ENCODE assay signal across 8 mouse cellular contexts in genomic region chr5:113503276-113503675, GRCm38 (mm10). TPM values are rescaled to one million over a fixed set of nuclear protein-coding genes. Genes with fewer than 3 reads are reported as not detected.
DNase-seq lines count a peak whose midpoint lies in the region; ATAC-seq lines count a peak whose summit lies in the region.

No protein-coding gene starts in this region.

- 8% methylated on average over 10 of the region's 10 CpGs for WGBS in heart, embryonic 15.5 days
- 6% methylated on average over 10 of the region's 10 CpGs for WGBS in hindbrain, embryonic 14.5 days
- WGBS in neural tube, embryonic 13.5 days, result 6% methylated on average over 10 of the region's 10 CpGs

- DNase-seq in heart, adult 9 months (ENCODE audit: low spot score in 2 of 2), result no peak
- peak; percentile 71 for DNase-seq in embryo, embryonic 11 days
- no peak for DNase-seq in hindbrain, embryonic 14.5 days (ENCODE audit: low spot score)
- no peak for DNase-seq in adrenal gland, postnatal 25 days
- no peak for DNase-seq in lung, postnatal 10 days
- no peak for DNase-seq in gastrocnemius, postnatal 4 days (ENCODE audit: low spot score in 2 of 2)

- no peak overlapping the region for H3K9ac ChIP-seq in heart, embryonic 15.5 days
- peak overlapping the region; percentile 2; the same call in 1 of the 2 replicates for H3K9ac ChIP-seq in hindbrain, embryonic 14.5 days
- H3K9ac ChIP-seq in neural tube, embryonic 13.5 days, result peak overlapping the region; percentile 54

- H3K4me3 ChIP-seq in heart, embryonic 15.5 days, result 0 out of 2 replicates have a peak overlapping the region, but pooled peaks have one; percentile 4
- no peak overlapping the region for H3K4me3 ChIP-seq in hindbrain, embryonic 14.5 days (replicated peaks; ENCODE audit: low read length)
- no peak overlapping the region for H3K4me3 ChIP-seq in neural tube, embryonic 13.5 days

- peak overlapping the region; percentile 50 for H3K4me2 ChIP-seq in heart, embryonic 15.5 days
- no peak overlapping the region; the same call in 1 of the 2 replicates for H3K4me2 ChIP-seq in hindbrain, embryonic 14.5 days (replicated peaks)
- peak overlapping the region; percentile 26 for H3K4me2 ChIP-seq in neural tube, embryonic 13.5 days

- peak; percentile 59 for ATAC-seq in heart, embryonic 15.5 days (replicated peaks; ENCODE audit: insufficient number of reproducible peaks, insufficient read depth, low FRiP score, low read depth)
- no peak for ATAC-seq in hindbrain, embryonic 14.5 days (ENCODE audit: low FRiP score)
- peak; percentile 21; the same call in 1 of the 2 replicates for ATAC-seq in neural tube, embryonic 13.5 days (ENCODE audit: low read depth)

- no peaks in the 10 kb centered on the region; the same call in 1 of the 2 replicates for H3K27me3 ChIP-seq in heart, embryonic 15.5 days
- H3K27me3 ChIP-seq in hindbrain, embryonic 14.5 days (ENCODE audit: control insufficient read depth, insufficient read depth, low read length), result no peaks in the 10 kb centered on the region
- H3K27me3 ChIP-seq in neural tube, embryonic 13.5 days, result no peaks in the 10 kb centered on the region

- peaks cover 24% of the 10 kb centered on the region for H3K4me1 ChIP-seq in heart, embryonic 15.5 days (replicated peaks)
- H3K4me1 ChIP-seq in hindbrain, embryonic 14.5 days (replicated peaks; ENCODE audit: control insufficient read depth, insufficient read depth, low read length), result peaks cover 25% of the 10 kb centered on the region
- peaks cover 45% of the 10 kb centered on the region for H3K4me1 ChIP-seq in neural tube, embryonic 13.5 days (replicated peaks)

- peak overlapping the region; percentile 61 for H3K27ac ChIP-seq in heart, embryonic 15.5 days
- H3K27ac ChIP-seq in hindbrain, embryonic 14.5 days, result peak overlapping the region; percentile 41; the same call in 1 of the 2 replicates
- peak overlapping the region; percentile 77 for H3K27ac ChIP-seq in neural tube, embryonic 13.5 days (replicated peaks)

- H3K36me3 ChIP-seq in heart, embryonic 15.5 days, result no peaks in the 10 kb centered on the region
- no peaks in the 10 kb centered on the region for H3K36me3 ChIP-seq in hindbrain, embryonic 14.5 days (replicated peaks; ENCODE audit: control insufficient read depth, insufficient read depth)
- H3K36me3 ChIP-seq in neural tube, embryonic 13.5 days, result 0 out of 2 replicates have a peak, but pooled peaks cover 5% of the 10 kb centered on the region

- H3K9me3 ChIP-seq in heart, embryonic 15.5 days (replicated peaks), result no peaks in the 10 kb centered on the region
- no peaks in the 10 kb centered on the region for H3K9me3 ChIP-seq in hindbrain, embryonic 14.5 days (ENCODE audit: control insufficient read depth, low read length)
- no peaks in the 10 kb centered on the region for H3K9me3 ChIP-seq in neural tube, embryonic 13.5 days

RNA-seq across cellular contexts. Expression of gene Wscd2, which starts 13.1 kb away (rescaled TPM):
- 2.5 and 4.2 TPM in 2 replicates for polyA plus RNA-seq in heart, embryonic 15.5 days (2015; fragmentation: Nextera tagmentation; extraction: Ambion mirVana)
- 13.6 and 13.7 TPM in 2 replicates for polyA plus RNA-seq in hindbrain, embryonic 14.5 days (2014; fragmentation: Nextera tagmentation; extraction: Ambion mirVana)
- polyA plus RNA-seq in neural tube, embryonic 13.5 days (2015; fragmentation: Nextera tagmentation; extraction: Ambion mirVana), result 16.3 and 16.5 TPM in 2 replicates
- total RNA-seq in adrenal gland, postnatal 25 days (2021), result 3.4 and 5.8 TPM in 2 replicates
- 1 to 10 TPM; 1.2 to 1.4 TPM for total RNA-seq in gastrocnemius, postnatal 4 days (2021)
